ENCODE assay signal across 9 mouse cellular contexts in the genomic region with DNA sequence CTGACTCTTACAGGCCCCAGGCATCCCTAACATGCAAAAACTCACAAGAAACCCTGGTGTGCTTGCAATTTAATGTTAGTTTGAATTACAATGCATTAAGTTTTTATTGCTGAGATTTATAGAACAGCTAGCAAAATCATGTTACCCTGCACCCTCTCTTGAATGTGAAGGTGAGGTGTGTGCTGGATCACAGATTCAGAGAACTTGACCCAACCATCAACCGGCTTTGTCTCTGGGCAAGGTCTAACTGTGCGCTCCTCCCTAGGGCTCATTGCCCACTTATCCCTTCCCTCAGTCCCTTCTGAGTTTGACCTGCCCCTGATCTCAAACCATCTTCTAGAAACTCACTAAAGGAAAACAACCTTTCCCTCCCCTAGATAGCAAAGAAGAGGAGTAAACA. TPM values are rescaled to one million over a fixed set of nuclear protein-coding genes. Genes with fewer than 3 reads are reported as not detected.
DNase-seq lines count a peak whose midpoint lies in the region; ATAC-seq lines count a peak whose summit lies in the region.
"Had no signal": no experiment of that assay in that cellular context is flagged by ENCODE, and none has a peak within 500 bp of the region (broad histone marks: within the 10 kb centered on the region; RNA-seq: fewer than 3 reads in every experiment).

No protein-coding gene starts in this region.

- H3K27me3 ChIP-seq in heart, embryonic 10.5 days (ENCODE audit: insufficient read depth, poor library complexity, severe bottlenecking), result no peaks in the 10 kb centered on the region
- peaks cover 91% of the 10 kb centered on the region for H3K27me3 ChIP-seq in embryonic facial prominence, embryonic 10.5 days (replicated peaks; ENCODE audit: low read depth, poor library complexity, severe bottlenecking)
- H3K27me3 ChIP-seq in heart, embryonic 16.5 days (ENCODE audit: control insufficient read depth, insufficient read depth, low read length), result no peaks in the 10 kb centered on the region
- peaks cover 6% of the 10 kb centered on the region; the same call in 1 of the 2 replicates for H3K27me3 ChIP-seq in midbrain, embryonic 14.5 days (ENCODE audit: control insufficient read depth, insufficient read depth, low read length)

- H3K4me2 ChIP-seq in heart, embryonic 16.5 days (ENCODE audit: low read depth, low read length), result peak overlapping the region; percentile 89
- peak overlapping the region; percentile 92 for H3K4me2 ChIP-seq in midbrain, embryonic 14.5 days (ENCODE audit: low read length)

- DNase-seq in heart, embryonic 10.5 days (ENCODE audit: low spot score), result peak; percentile 71
- DNase-seq in heart, adult 8-10 months (ENCODE audit: low spot score), result no peak
- DNase-seq in embryonic facial prominence, embryonic 10.5 days (ENCODE audit: low spot score), result no peak
- no peak for DNase-seq in midbrain, embryonic 14.5 days
- DNase-seq in MN1 (ENCODE audit: low spot score), result no peak
- no peak for DNase-seq in testis, postnatal 10 days (ENCODE audit: low spot score)
- DNase-seq in liver, result no peak
- DNase-seq: layer of hippocampus, postnatal 36 days had no signal

- 30% methylated on average over 2 of the region's 2 CpGs for WGBS in heart, embryonic 10.5 days
- WGBS in embryonic facial prominence, embryonic 10.5 days, result 20% methylated on average over 2 of the region's 2 CpGs
- 43% methylated on average over 2 of the region's 2 CpGs for WGBS in heart, embryonic 16.5 days
- WGBS in midbrain, embryonic 14.5 days, result 39% methylated on average over 2 of the region's 2 CpGs

- no peak for ATAC-seq in heart, embryonic 16.5 days (replicated peaks; ENCODE audit: extremely low read depth, insufficient read depth, low FRiP score)
- no peak for ATAC-seq in midbrain, embryonic 14.5 days (ENCODE audit: low FRiP score, low TSS enrichment)

- H3K4me1 ChIP-seq in heart, embryonic 10.5 days, result peaks cover 54% of the 10 kb centered on the region
- H3K4me1 ChIP-seq in embryonic facial prominence, embryonic 10.5 days, result peaks cover 64% of the 10 kb centered on the region
- peaks cover 36% of the 10 kb centered on the region for H3K4me1 ChIP-seq in heart, embryonic 16.5 days (ENCODE audit: control insufficient read depth, insufficient read depth, low read length)
- peaks cover 65% of the 10 kb centered on the region for H3K4me1 ChIP-seq in midbrain, embryonic 14.5 days (ENCODE audit: control insufficient read depth, insufficient read depth, low read length)

- peaks cover 55% of the 10 kb centered on the region for H3K36me3 ChIP-seq in heart, embryonic 10.5 days
- peaks cover 38% of the 10 kb centered on the region for H3K36me3 ChIP-seq in embryonic facial prominence, embryonic 10.5 days (replicated peaks)
- H3K36me3 ChIP-seq in heart, embryonic 16.5 days (ENCODE audit: control insufficient read depth, insufficient read depth), result peaks cover 4% of the 10 kb centered on the region; the same call in 1 of the 2 replicates
- H3K36me3 ChIP-seq in midbrain, embryonic 14.5 days (ENCODE audit: control insufficient read depth, insufficient read depth, low read length), result no peaks in the 10 kb centered on the region

- H3K27ac ChIP-seq in heart, embryonic 10.5 days, result peak overlapping the region; percentile 100
- H3K27ac ChIP-seq in embryonic facial prominence, embryonic 10.5 days (replicated peaks), result peak overlapping the region; percentile 99; the same call in 1 of the 2 replicates
- H3K27ac ChIP-seq in heart, embryonic 16.5 days (ENCODE audit: low read length), result peak overlapping the region; percentile 90
- H3K27ac ChIP-seq in midbrain, embryonic 14.5 days (replicated peaks; ENCODE audit: low read depth, low read length), result 0 out of 2 replicates have a peak overlapping the region, but pooled peaks have one; percentile 16

- H3K9ac ChIP-seq in heart, embryonic 16.5 days (ENCODE audit: low read length), result peak overlapping the region; percentile 100
- peak overlapping the region; percentile 21; the same call in 1 of the 2 replicates for H3K9ac ChIP-seq in midbrain, embryonic 14.5 days (replicated peaks; ENCODE audit: low read length)

- peak overlapping the region; percentile 79 for H3K4me3 ChIP-seq in heart, embryonic 10.5 days
- H3K4me3 ChIP-seq in embryonic facial prominence, embryonic 10.5 days, result peak overlapping the region; percentile 78
- H3K4me3 ChIP-seq in heart, embryonic 16.5 days (ENCODE audit: low read length), result peak overlapping the region; percentile 21
- H3K4me3 ChIP-seq in midbrain, embryonic 14.5 days (replicated peaks; ENCODE audit: low read depth, low read length), result 0 out of 2 replicates have a peak overlapping the region, but pooled peaks have one; percentile 5

- no peaks in the 10 kb centered on the region for H3K9me3 ChIP-seq in heart, embryonic 10.5 days
- H3K9me3 ChIP-seq in embryonic facial prominence, embryonic 10.5 days, result no peaks in the 10 kb centered on the region
- no peaks in the 10 kb centered on the region for H3K9me3 ChIP-seq in heart, embryonic 16.5 days (replicated peaks; ENCODE audit: control insufficient read depth, low read length)
- no peaks in the 10 kb centered on the region for H3K9me3 ChIP-seq in midbrain, embryonic 14.5 days (ENCODE audit: control insufficient read depth, low read length)

RNA-seq across cellular contexts. Expression of gene Meis1, which starts 6.8 kb away (rescaled TPM):
- polyA plus RNA-seq in heart, embryonic 10.5 days (2016; fragmentation: Nextera tagmentation; extraction: Ambion mirVana), result 111 and 139 TPM in 2 replicates
- total RNA-seq in heart, adult 8-10 months (2022), result 10 to 100 TPM; 27.9 to 32.8 (median 30.9) TPM
- polyA plus RNA-seq in embryonic facial prominence, embryonic 10.5 days (2016; fragmentation: Nextera tagmentation; extraction: Ambion mirVana), result 73.3 and 89.6 TPM in 2 replicates
- 59.8 and 61.6 TPM in 2 replicates for polyA plus RNA-seq in heart, embryonic 16.5 days (2015; fragmentation: Nextera tagmentation; extraction: Ambion mirVana)
- polyA plus RNA-seq in midbrain, embryonic 14.5 days (2014; fragmentation: Nextera tagmentation; extraction: Ambion mirVana), result 33.4 and 51.7 TPM in 2 replicates

Comparison
In these comparisons a context has a peak if more than half of its experiments do, and no peak if none do; other contexts are left out.
1. H3K27ac ChIP-seq: peak in every context shown above with its lines; median percentile 100 in heart, embryonic 10.5 days; 99 in embryonic facial prominence, embryonic 10.5 days; 90 in heart, embryonic 16.5 days; 16 in midbrain, embryonic 14.5 days.
2. H3K4me3 ChIP-seq: peak in every context shown above with its lines; median percentile 79 in heart, embryonic 10.5 days; 78 in embryonic facial prominence, embryonic 10.5 days; 21 in heart, embryonic 16.5 days; 5 in midbrain, embryonic 14.5 days.